Mouse (Mus musculus): ENCODE data around the gene Ccdc155. TPM values are rescaled to one million over a fixed set of nuclear protein-coding genes. Genes with fewer than 3 reads are reported as not detected.

The Ccdc155 gene
- polyA plus RNA-seq, 1 experiment: 0.70 TPM

- TF ChIP-seq POLR2A (IDR thresholded peaks at IDR 0.05; ENCODE audit: borderline replicate concordance, extremely low read depth, insufficient read depth, insufficient read length, poor library complexity, severe bottlenecking) (no peak), CTCF (IDR thresholded peaks at IDR 0.05; ENCODE audit: borderline replicate concordance, extremely low read depth, insufficient read depth, insufficient read length) (no peak)
- DNase-seq (ENCODE audit: low read depth): no peak
These were observed 66.3 kb downstream of the Ccdc155 start for GRCm38 (mm10) chr7:45138403-45138802.

- TF ChIP-seq CTCF (IDR thresholded peaks at IDR 0.05; ENCODE audit: borderline replicate concordance, extremely low read depth, insufficient read depth, insufficient read length): no peak
- TF ChIP-seq POLR2A (IDR thresholded peaks at IDR 0.05; ENCODE audit: borderline replicate concordance, extremely low read depth, insufficient read depth, insufficient read length, poor library complexity, severe bottlenecking): no peak
- DNase-seq (ENCODE audit: low read depth): no peak
These were observed 67.3 kb downstream of the Ccdc155 start for GRCm38 (mm10) chr7:45137171-45138006.

GRCm38 (mm10) chr7:45135993-45136567, 68.6 kb downstream of the Ccdc155 start, which contains the start of the genes Gm45713 and Flt3l:
TSS of gene Gm45713 (minus strand) at chr7:45136231.
TSS of gene Flt3l (minus strand) at chr7:45136432.
- peak; percentile 85 for DNase-seq (ENCODE audit: low read depth)
- TF ChIP-seq CTCF (IDR thresholded peaks at IDR 0.05; ENCODE audit: borderline replicate concordance, extremely low read depth, insufficient read depth, insufficient read length): peak; percentile 97
- TF ChIP-seq POLR2A (IDR thresholded peaks at IDR 0.05; ENCODE audit: borderline replicate concordance, extremely low read depth, insufficient read depth, insufficient read length, poor library complexity, severe bottlenecking): no peak

GRCm38 (mm10) chr7:45135370-45135769, 69.3 kb downstream of the Ccdc155 start:
- no peak for DNase-seq (ENCODE audit: low read depth)
- TF ChIP-seq POLR2A (IDR thresholded peaks at IDR 0.05; ENCODE audit: borderline replicate concordance, extremely low read depth, insufficient read depth, insufficient read length, poor library complexity, severe bottlenecking) (no peak), CTCF (IDR thresholded peaks at IDR 0.05; ENCODE audit: borderline replicate concordance, extremely low read depth, insufficient read depth, insufficient read length) (no peak)

- no peak for TF ChIP-seq POLR2A (IDR thresholded peaks at IDR 0.05; ENCODE audit: borderline replicate concordance, extremely low read depth, insufficient read depth, insufficient read length, poor library complexity, severe bottlenecking)
- no peak for DNase-seq (ENCODE audit: low read depth)
These were observed 70.1 kb downstream of the Ccdc155 start for GRCm38 (mm10) chr7:45134544-45135026.

Other genes with a start within 250 kb of the Ccdc155 start
- gene Cpt1c, start 230.0 kb downstream of the Ccdc155 start, polyA plus RNA-seq (2012; rRNA removed): 102 and 135 TPM in 2 replicates
- 824 and 992 TPM in 2 replicates for gene Prmt1, start 218.3 kb downstream of the Ccdc155 start, polyA plus RNA-seq (2012; rRNA removed)
- gene Irf3, start 207.2 kb downstream of the Ccdc155 start, polyA plus RNA-seq (2012; rRNA removed): 84.4 and 130 TPM in 2 replicates
- gene Bcl2l12, start 206.2 kb downstream of the Ccdc155 start, polyA plus RNA-seq (2012; rRNA removed): 20.5 and 33.9 TPM in 2 replicates
- gene Scaf1, start 188.5 kb downstream of the Ccdc155 start, polyA plus RNA-seq (2012; rRNA removed): 125 and 147 TPM in 2 replicates
- gene Rras, start 186.9 kb downstream of the Ccdc155 start, polyA plus RNA-seq (2012; rRNA removed): 18.2 and 20.7 TPM in 2 replicates
- gene Prr12, start 152.0 kb downstream of the Ccdc155 start, polyA plus RNA-seq (2012; rRNA removed): 10.5 and 39.1 TPM in 2 replicates
- 81.9 and 84.1 TPM in 2 replicates for gene Nosip, start 142.5 kb downstream of the Ccdc155 start, polyA plus RNA-seq (2012; rRNA removed)
- gene Prrg2, start 142.2 kb downstream of the Ccdc155 start, polyA plus RNA-seq (2012; rRNA removed): 25.0 and 30.6 TPM in 2 replicates
- gene Rcn3, start 112.7 kb downstream of the Ccdc155 start, polyA plus RNA-seq (2012; rRNA removed): 68.2 and 101 TPM in 2 replicates
- 11.7 and 17.3 TPM in 2 replicates for gene Fcgrt, start 101.0 kb downstream of the Ccdc155 start, polyA plus RNA-seq (2012; rRNA removed)
- 421 and 634 TPM in 2 replicates for gene Rps11, start 80.5 kb downstream of the Ccdc155 start, polyA plus RNA-seq (2012; rRNA removed)
- 2,550 and 2,843 TPM in 2 replicates for gene Rpl13a, start 76.1 kb downstream of the Ccdc155 start, polyA plus RNA-seq (2012; rRNA removed)
- 0.30 and 0.31 TPM in 2 replicates for gene Gm45713, start 68.7 kb downstream of the Ccdc155 start, polyA plus RNA-seq (2012; rRNA removed)
- gene Flt3l, start 68.5 kb downstream of the Ccdc155 start, polyA plus RNA-seq (2012; rRNA removed): 6.2 and 9.0 TPM in 2 replicates
- 130 and 151 TPM in 2 replicates for gene Pih1d1, start 50.6 kb downstream of the Ccdc155 start, polyA plus RNA-seq (2012; rRNA removed)
- gene Aldh16a1, start 50.3 kb downstream of the Ccdc155 start, polyA plus RNA-seq (2012; rRNA removed): 26.4 and 34.2 TPM in 2 replicates
- gene Slc17a7, start 40.9 kb downstream of the Ccdc155 start, polyA plus RNA-seq (2012; rRNA removed): 6.7 and 25.8 TPM in 2 replicates
- 0.04 and 0.12 TPM in 2 replicates for gene Gfy, start 25.3 kb downstream of the Ccdc155 start, polyA plus RNA-seq (2012; rRNA removed)
- gene Pth2, start 23.9 kb downstream of the Ccdc155 start, polyA plus RNA-seq (2012; rRNA removed): 0.25 and 0.30 TPM in 2 replicates
- gene Dkkl1, start 7.3 kb upstream of the Ccdc155 start, polyA plus RNA-seq (2012; rRNA removed): 1.4 and 2.1 TPM in 2 replicates
- 184 and 312 TPM in 2 replicates for gene Tead2, start 10.9 kb upstream of the Ccdc155 start, polyA plus RNA-seq (2012; rRNA removed)
- gene Cd37, start 34.2 kb upstream of the Ccdc155 start, polyA plus RNA-seq (2012; rRNA removed): 1.4 and 1.5 TPM in 2 replicates
- gene Slc6a16, start 36.2 kb upstream of the Ccdc155 start, polyA plus RNA-seq (2012; rRNA removed): 0.70 and 0.86 TPM in 2 replicates
- gene Slc6a21, start 72.6 kb upstream of the Ccdc155 start, polyA plus RNA-seq (2012; rRNA removed): 0.11 TPM in 1 of 2 replicates, not detected in the other
- 19.0 and 20.3 TPM in 2 replicates for gene Trpm4, start 128.9 kb upstream of the Ccdc155 start, polyA plus RNA-seq (2012; rRNA removed)
- gene Hrc, start 130.4 kb upstream of the Ccdc155 start, polyA plus RNA-seq (2012; rRNA removed): 0.48 and 1.3 TPM in 2 replicates
- gene Ppfia3, start 162.1 kb upstream of the Ccdc155 start, polyA plus RNA-seq (2012; rRNA removed): 56.7 and 60.0 TPM in 2 replicates
- 15.7 and 17.6 TPM in 2 replicates for gene Lin7b, start 165.7 kb upstream of the Ccdc155 start, polyA plus RNA-seq (2012; rRNA removed)
- 643 and 713 TPM in 2 replicates for gene Snrnp70, start 190.8 kb upstream of the Ccdc155 start, polyA plus RNA-seq (2012; rRNA removed)
- gene Kcna7, start 200.8 kb upstream of the Ccdc155 start, polyA plus RNA-seq (2012; rRNA removed): 0.03 TPM in 1 of 2 replicates, not detected in the other
- gene Ntf5, start 208.8 kb upstream of the Ccdc155 start, polyA plus RNA-seq (2012; rRNA removed): 0.23 and 0.27 TPM in 2 replicates
- 1.1 and 1.7 TPM in 2 replicates for gene Lhb, start 215.9 kb upstream of the Ccdc155 start, polyA plus RNA-seq (2012; rRNA removed)
- 26.7 and 30.6 TPM in 2 replicates for gene Gys1, start 230.0 kb upstream of the Ccdc155 start, polyA plus RNA-seq (2012; rRNA removed)
- gene Ruvbl2, start 233.2 kb upstream of the Ccdc155 start, polyA plus RNA-seq (2012; rRNA removed): 125 and 158 TPM in 2 replicates

Measured in brain, embryonic 14.5 days (tissue).